Mouse (Mus musculus): ENCODE results near the gene Scgb1b30. TPM values are rescaled to one million over a fixed set of nuclear protein-coding genes. Genes with fewer than 3 reads are reported as not detected.
A peak's percentile ranks its signal among the peaks of the same experiment; 100 is the strongest.

Gene Scgb1b30
- polyA plus RNA-seq, 1 experiment, result not detected

DNA sequence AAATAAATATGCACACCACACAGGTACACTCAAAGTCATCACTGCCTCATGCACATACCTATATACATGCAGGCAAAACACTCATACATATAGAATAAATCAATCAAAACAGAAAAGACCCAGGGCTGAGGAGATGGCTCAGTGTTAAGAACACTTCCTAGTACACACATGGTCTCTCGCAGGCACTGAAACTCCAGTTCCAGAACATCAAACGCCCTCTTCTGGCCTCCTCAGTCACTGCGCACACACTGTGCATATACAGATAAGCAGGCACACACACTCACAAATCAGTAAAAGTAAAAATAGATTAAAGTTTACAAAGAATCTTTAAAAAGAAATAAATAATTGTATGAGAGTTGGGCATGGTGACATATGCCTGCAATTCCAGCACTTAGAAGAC lies 31.1 kb downstream of the Scgb1b30 start:
- Histone ChIP-seq H3K4me1 (ENCODE audit: control insufficient read depth) (no peaks in the 10 kb centered on the region), H3K36me3 (ENCODE audit: control insufficient read depth) (peaks cover 3% of the 10 kb centered on the region; the same call in 1 of the 2 replicates), H3K27me3 (ENCODE audit: control insufficient read depth) (peaks cover 12% of the 10 kb centered on the region), H3K4me3 (replicated peaks) (no peak overlapping the region), H3K9me3 (ENCODE audit: control insufficient read depth, low read length) (0 out of 2 replicates have a peak, but pooled peaks cover 2% of the 10 kb centered on the region)
- TF ChIP-seq TAL1 (IDR thresholded peaks at IDR 0.05; ENCODE audit: low read length) (no peak), GATA1 (IDR thresholded peaks at IDR 0.05; ENCODE audit: low read length) (no peak)

DNA sequence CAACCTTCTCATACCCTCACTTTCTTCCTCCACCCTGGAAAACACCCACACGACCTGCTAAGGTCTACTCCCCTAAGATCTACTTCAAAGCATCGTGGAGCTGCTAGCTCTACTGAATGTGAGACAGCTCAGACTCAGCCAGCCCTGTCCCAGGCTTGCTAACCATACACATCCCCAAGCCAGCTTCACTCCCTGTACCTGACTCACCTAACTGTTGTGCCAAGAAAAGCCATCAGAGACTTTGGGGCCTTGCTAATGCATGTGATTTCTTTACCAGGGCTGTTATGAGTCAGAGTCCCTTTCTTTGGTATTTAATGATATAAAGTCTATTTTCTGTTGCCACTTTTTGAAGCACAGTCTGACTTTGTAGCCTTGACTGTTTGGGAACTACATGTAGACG lies 35.9 kb downstream of the Scgb1b30 start:
- no peak overlapping the region for H3K4me3 ChIP-seq (replicated peaks)
- H3K4me1 ChIP-seq (ENCODE audit: control insufficient read depth), result no peaks in the 10 kb centered on the region
- peaks cover 55% of the 10 kb centered on the region for H3K27me3 ChIP-seq (ENCODE audit: control insufficient read depth)
- TF ChIP-seq GATA1 (IDR thresholded peaks at IDR 0.05; ENCODE audit: low read length) (no peak), TAL1 (IDR thresholded peaks at IDR 0.05; ENCODE audit: low read length) (no peak)
- no peaks in the 10 kb centered on the region for H3K36me3 ChIP-seq (ENCODE audit: control insufficient read depth)
- H3K9me3 ChIP-seq (ENCODE audit: control insufficient read depth, low read length), result no peaks in the 10 kb centered on the region

DNA sequence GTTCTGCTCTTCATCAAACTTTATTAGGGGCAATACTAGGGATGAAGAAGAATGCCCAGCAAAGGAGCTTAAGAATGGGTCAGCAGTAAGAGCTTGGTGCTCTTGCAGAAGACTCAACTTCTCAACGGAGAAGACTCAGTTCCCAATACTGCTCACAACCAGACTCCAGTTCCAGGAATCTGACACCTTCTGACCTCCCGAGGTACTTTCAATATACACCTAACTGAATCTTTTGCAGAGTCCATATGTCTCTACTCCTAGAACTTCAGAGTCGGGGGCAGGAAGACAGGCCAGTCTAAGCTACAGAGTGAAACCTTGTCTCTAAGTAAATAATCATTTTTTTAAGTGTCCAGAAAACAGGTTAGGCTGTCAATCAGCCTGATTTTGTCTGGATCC lies 36.7 kb downstream of the Scgb1b30 start:
- no peaks in the 10 kb centered on the region for H3K36me3 ChIP-seq (ENCODE audit: control insufficient read depth)
- H3K4me1 ChIP-seq (ENCODE audit: control insufficient read depth), result no peaks in the 10 kb centered on the region
- no peaks in the 10 kb centered on the region for H3K9me3 ChIP-seq (ENCODE audit: control insufficient read depth, low read length)
- H3K27me3 ChIP-seq (ENCODE audit: control insufficient read depth), result peaks cover 55% of the 10 kb centered on the region
- no peak for TF ChIP-seq TAL1 (IDR thresholded peaks at IDR 0.05; ENCODE audit: low read length)
- TF ChIP-seq GATA1 (IDR thresholded peaks at IDR 0.05; ENCODE audit: low read length), result no peak
- no peak overlapping the region for H3K4me3 ChIP-seq (replicated peaks)

DNA sequence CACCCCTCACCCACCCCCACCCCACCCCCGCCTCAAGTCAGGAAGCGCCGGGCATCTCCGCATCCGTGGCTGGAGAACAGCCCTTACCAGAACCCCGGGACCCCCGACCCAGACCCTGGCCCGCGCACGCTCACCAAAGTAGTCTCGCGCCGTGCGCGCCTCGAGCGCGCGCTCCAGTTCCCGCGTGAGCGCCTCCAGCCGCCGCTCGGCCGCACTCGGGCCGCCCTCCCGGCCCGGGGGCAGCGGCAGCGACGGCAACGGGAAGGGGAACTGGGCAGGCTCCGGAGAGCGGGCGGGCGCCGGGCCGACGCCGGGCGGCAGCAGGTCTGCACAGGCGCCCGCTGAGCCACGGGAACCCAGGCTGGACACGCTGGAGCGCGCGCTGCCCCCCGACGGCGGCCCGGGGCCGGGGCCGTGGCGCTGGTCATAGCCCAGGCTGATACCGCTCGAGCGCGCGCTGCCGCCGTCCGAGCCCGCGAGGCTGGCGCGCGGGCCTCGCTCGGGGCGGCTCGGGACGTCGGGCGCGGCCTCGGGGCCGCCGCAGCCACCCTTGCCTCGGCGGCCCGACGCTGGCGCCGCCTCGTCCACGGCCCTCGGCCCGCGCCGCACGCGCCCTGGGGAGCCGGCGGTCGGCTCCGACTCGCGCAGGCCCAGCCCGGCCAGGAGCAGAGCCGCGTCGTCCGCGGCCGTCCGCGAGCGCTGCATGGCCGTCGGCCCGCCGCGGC lies 37.3 kb downstream of the Scgb1b30 start:
- H3K9me3 ChIP-seq (ENCODE audit: control insufficient read depth, low read length), result no peaks in the 10 kb centered on the region
- H3K36me3 ChIP-seq (ENCODE audit: control insufficient read depth), result no peaks in the 10 kb centered on the region
- peak overlapping the region; percentile 49 for H3K4me3 ChIP-seq (replicated peaks)
- H3K27me3 ChIP-seq (ENCODE audit: control insufficient read depth), result peaks cover 55% of the 10 kb centered on the region
- no peak for TF ChIP-seq TAL1 (IDR thresholded peaks at IDR 0.05; ENCODE audit: low read length)
- TF ChIP-seq GATA1 (IDR thresholded peaks at IDR 0.05; ENCODE audit: low read length), result no peak
- no peaks in the 10 kb centered on the region for H3K4me1 ChIP-seq (ENCODE audit: control insufficient read depth)

DNA sequence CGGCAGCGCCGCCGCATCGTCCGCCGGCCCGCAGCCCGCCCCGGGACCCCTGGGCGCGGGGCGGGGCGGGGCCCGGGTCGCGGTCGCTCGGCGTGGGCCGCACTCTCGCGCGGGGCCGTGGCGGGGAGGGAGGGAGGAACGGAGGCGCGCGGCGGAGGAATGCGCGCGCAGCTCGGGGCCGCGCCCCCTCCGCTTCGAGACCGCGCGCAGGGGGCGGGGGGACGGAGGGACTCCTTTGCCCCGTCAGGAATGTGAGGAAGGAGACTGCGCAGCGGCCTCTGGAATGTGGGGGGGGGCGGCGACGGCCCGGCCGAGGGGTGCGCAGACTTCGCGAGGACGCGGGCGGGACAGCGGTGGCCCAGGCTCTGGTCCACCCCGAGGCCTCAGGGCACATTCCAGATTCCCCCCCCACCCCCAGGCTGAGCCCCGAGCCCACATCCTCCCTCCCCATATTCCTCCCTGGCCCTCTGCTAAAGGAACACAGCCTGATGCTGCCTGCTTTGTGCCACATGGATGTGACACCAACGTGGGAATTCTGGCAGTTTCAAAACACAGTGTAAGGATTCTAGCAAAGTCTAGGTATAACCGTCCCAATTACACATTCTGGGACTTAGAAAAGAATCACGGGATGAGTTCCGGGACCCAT lies 38.0 kb downstream of the Scgb1b30 start, which contains the start of gene Wtip:
Gene Wtip (minus strand): TSS at position 152 of the 646 bp plus-strand sequence.
- Histone ChIP-seq H3K4me1 (ENCODE audit: control insufficient read depth) (no peaks in the 10 kb centered on the region), H3K9me3 (ENCODE audit: control insufficient read depth, low read length) (no peaks in the 10 kb centered on the region), H3K27me3 (ENCODE audit: control insufficient read depth) (peaks cover 55% of the 10 kb centered on the region), H3K4me3 (replicated peaks) (peak within 1 kb of the TSS; percentile 49), H3K36me3 (ENCODE audit: control insufficient read depth) (no peaks in the 10 kb centered on the region)
- TF ChIP-seq GATA1 (IDR thresholded peaks at IDR 0.05; ENCODE audit: low read length) (no peak), TAL1 (IDR thresholded peaks at IDR 0.05; ENCODE audit: low read length) (no peak)

DNA sequence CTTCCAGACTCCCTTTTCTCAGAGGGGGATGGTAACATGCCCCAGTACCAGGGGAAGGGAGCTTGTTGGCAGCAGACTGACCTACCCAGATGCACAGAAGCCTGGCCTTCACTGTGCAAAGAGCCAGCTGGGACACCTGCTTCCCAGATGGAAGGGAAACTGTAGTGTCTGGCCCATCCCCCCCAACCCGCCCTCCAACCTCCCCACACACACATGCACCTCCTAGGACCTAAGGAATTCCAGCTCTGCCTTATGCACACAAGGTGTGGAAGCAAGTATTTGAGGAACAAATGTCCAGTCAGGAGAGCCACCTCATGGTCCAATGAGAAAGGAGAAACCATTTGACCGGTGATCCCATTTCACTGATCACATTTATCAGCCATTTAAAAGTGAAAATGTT lies 39.1 kb downstream of the Scgb1b30 start:
- Histone ChIP-seq H3K4me1 (ENCODE audit: control insufficient read depth) (no peaks in the 10 kb centered on the region), H3K27me3 (ENCODE audit: control insufficient read depth) (peaks cover 55% of the 10 kb centered on the region), H3K4me3 (replicated peaks) (no peak overlapping the region), H3K36me3 (ENCODE audit: control insufficient read depth) (peaks cover under 1% of the 10 kb centered on the region; the same call in 1 of the 2 replicates), H3K9me3 (ENCODE audit: control insufficient read depth, low read length) (no peaks in the 10 kb centered on the region)
- TF ChIP-seq TAL1 (IDR thresholded peaks at IDR 0.05; ENCODE audit: low read length), result no peak
- TF ChIP-seq GATA1 (IDR thresholded peaks at IDR 0.05; ENCODE audit: low read length), result no peak

DNA sequence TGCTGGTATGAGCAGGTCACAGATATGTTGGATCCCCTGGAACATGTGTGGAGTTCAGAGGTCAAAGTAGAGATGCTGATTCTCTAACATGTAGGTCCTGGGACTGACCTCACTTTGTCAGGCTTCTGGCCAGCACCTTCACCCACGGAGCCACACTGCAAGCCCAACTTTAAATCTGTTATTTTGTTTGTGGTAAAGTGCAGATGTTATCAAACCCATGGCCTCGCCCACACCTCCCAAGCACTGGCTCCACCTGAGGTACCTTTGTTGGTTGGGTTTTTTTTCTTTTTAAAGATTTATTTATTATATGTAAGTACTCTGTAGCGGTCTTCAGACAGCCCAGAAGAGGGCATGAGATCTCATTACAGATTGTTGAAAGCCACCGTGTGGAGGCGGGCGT lies 44.3 kb downstream of the Scgb1b30 start:
- no peak overlapping the region for H3K4me3 ChIP-seq (replicated peaks)
- no peak for TF ChIP-seq GATA1 (IDR thresholded peaks at IDR 0.05; ENCODE audit: low read length)
- no peak for TF ChIP-seq TAL1 (IDR thresholded peaks at IDR 0.05; ENCODE audit: low read length)
- H3K27me3 ChIP-seq (ENCODE audit: control insufficient read depth), result peaks cover 11% of the 10 kb centered on the region
- H3K4me1 ChIP-seq (ENCODE audit: control insufficient read depth), result no peaks in the 10 kb centered on the region
- H3K36me3 ChIP-seq (ENCODE audit: control insufficient read depth), result peaks cover 49% of the 10 kb centered on the region
- H3K9me3 ChIP-seq (ENCODE audit: control insufficient read depth, low read length), result no peaks in the 10 kb centered on the region

DNA sequence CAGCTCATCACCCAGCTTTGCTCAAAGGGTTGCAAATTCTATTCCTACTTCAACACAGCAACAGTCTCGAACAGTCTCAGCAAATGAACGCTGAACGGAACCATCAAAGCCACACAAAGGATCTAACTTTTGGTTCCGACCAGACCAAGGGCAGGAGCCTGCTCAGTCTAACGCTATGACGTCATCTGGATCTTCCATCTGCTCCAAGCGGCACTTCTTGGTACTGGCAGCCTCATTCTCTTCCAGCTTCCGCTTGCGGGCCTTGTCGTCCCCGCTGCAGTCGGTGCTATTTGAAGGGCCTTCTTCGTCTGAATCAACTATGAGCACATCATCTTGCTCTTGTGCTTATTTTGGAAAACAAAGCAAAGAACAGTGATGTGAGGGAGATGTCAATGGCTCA lies 45.9 kb downstream of the Scgb1b30 start:
- Histone ChIP-seq H3K4me3 (replicated peaks) (no peak overlapping the region), H3K36me3 (ENCODE audit: control insufficient read depth) (peaks cover 65% of the 10 kb centered on the region), H3K27me3 (ENCODE audit: control insufficient read depth) (no peaks in the 10 kb centered on the region), H3K9me3 (ENCODE audit: control insufficient read depth, low read length) (no peaks in the 10 kb centered on the region), H3K4me1 (ENCODE audit: control insufficient read depth) (no peaks in the 10 kb centered on the region)
- no peak for TF ChIP-seq TAL1 (IDR thresholded peaks at IDR 0.05; ENCODE audit: low read length)
- TF ChIP-seq GATA1 (IDR thresholded peaks at IDR 0.05; ENCODE audit: low read length), result no peak

DNA sequence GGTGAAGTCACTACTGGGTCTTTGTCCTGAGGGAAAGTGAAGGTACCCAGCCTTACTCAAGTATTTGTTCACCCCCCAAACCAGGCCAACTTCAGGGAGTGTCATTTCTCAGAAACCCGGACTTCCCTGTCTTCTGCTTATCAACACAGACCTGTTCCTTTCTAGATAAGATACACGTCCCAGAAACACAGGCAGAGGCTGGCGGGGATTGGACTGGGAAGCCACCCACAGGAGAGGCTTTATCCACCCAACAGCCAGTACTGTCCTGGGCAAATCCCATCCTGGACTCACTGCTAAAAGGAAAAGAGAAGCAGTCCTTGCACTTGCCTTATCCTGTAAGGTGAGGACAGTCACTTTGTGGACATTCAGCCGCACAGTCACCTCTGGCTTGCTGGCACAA lies 52.0 kb downstream of the Scgb1b30 start:
- Histone ChIP-seq H3K9me3 (ENCODE audit: control insufficient read depth, low read length) (peaks cover 10% of the 10 kb centered on the region), H3K27me3 (ENCODE audit: control insufficient read depth) (no peaks in the 10 kb centered on the region), H3K36me3 (ENCODE audit: control insufficient read depth) (peaks cover 100% of the 10 kb centered on the region), H3K4me1 (ENCODE audit: control insufficient read depth) (peaks cover 25% of the 10 kb centered on the region), H3K4me3 (replicated peaks) (no peak overlapping the region)
- no peak; the same call in 1 of the 2 replicates for TF ChIP-seq GATA1 (IDR thresholded peaks at IDR 0.05; ENCODE audit: low read length)
- no peak for TF ChIP-seq TAL1 (IDR thresholded peaks at IDR 0.05; ENCODE audit: low read length)

Other genes with a start within 250 kb of the Scgb1b30 start
- not detected in 2 replicates for gene Scgb2b26, start 150.4 kb upstream of the Scgb1b30 start, polyA plus RNA-seq (2012)
- gene Scgb2b27, start 81.5 kb upstream of the Scgb1b30 start, polyA plus RNA-seq (2012), result 0.02 TPM in 1 of 2 replicates, not detected in the other
- gene Scgb1b27, start 73.9 kb upstream of the Scgb1b30 start, polyA plus RNA-seq (2012), result not detected in 2 replicates
- 0.07 and 0.09 TPM in 2 replicates for gene Wtip, start 37.8 kb downstream of the Scgb1b30 start, polyA plus RNA-seq (2012)
- 0.92 and 1.3 TPM in 2 replicates for gene Uba2, start 74.2 kb downstream of the Scgb1b30 start, polyA plus RNA-seq (2012)
- gene Pdcd2l, start 101.2 kb downstream of the Scgb1b30 start, polyA plus RNA-seq (2012), result 0.42 and 0.52 TPM in 2 replicates
- 18.4 and 29.3 TPM in 2 replicates for gene Gpi1, start 134.9 kb downstream of the Scgb1b30 start, polyA plus RNA-seq (2012)
- gene Gm6096, start 155.6 kb downstream of the Scgb1b30 start, polyA plus RNA-seq (2012), result not detected in 2 replicates
- 2.8 and 3.3 TPM in 2 replicates for gene 4931406P16Rik, start 218.1 kb downstream of the Scgb1b30 start, polyA plus RNA-seq (2012)

Measured in erythroblast, embryonic 14.5 days (primary cell).